In genomic region chr1:183047913-183048523, GRCm38 (mm10) we compare ENCODE assay signal across 11 mouse cellular contexts.
DNase-seq lines count a peak whose midpoint lies in the region; ATAC-seq and TF ChIP-seq lines count a peak whose summit lies in the region.
"Had no signal": no experiment of that assay in that cellular context is flagged by ENCODE, and none has a peak within 500 bp of the region (broad histone marks: within the 10 kb centered on the region; RNA-seq: fewer than 3 reads in every experiment).

No protein-coding gene starts in this region.

- DNase-seq in forebrain, embryonic 10.5 days (ENCODE audit: extremely low spot score, low spot score), result no peak
- peak; percentile 34 for DNase-seq in left cerebral cortex, postnatal 4 days
- DNase-seq in left cerebral cortex, postnatal 36 days (ENCODE audit: low spot score in 2 of 2), result no peak
- peak; percentile 65 for DNase-seq in brain, embryonic 14.5 days (ENCODE audit: low read depth)
- peak; percentile 73 for DNase-seq in large intestine, adult 2 months (ENCODE audit: low read depth, low spot score)
- DNase-seq in adrenal gland, adult 8-10 months, result no peak
- DNase-seq: thymus, adult 18-20 months had no signal

- TF ChIP-seq CTCF in brain, embryonic 14.5 days (IDR thresholded peaks at IDR 0.05; ENCODE audit: borderline replicate concordance, extremely low read depth, insufficient read depth, insufficient read length), result no peak

- intact Hi-C loops in left cerebral cortex, postnatal 4 days (cut with DNase I), result no loop called here
- intact Hi-C loops in left cerebral cortex, postnatal 36 days (cut with DNase I), result no loop called here

- H3K4me2 ChIP-seq in forebrain, embryonic 16.5 days (ENCODE audit: low read length), result no peak overlapping the region
- H3K4me2 ChIP-seq: liver, embryonic 15.5 days had no signal

- H3K4me3 ChIP-seq in forebrain, embryonic 16.5 days (replicated peaks; ENCODE audit: low read length), result no peak overlapping the region
- H3K4me3 ChIP-seq in forebrain, embryonic 10.5 days, result no peak overlapping the region
- H3K4me3 ChIP-seq: left cerebral cortex, adult 2 months; liver, embryonic 15.5 days had no signal

- H3K27me3 ChIP-seq in forebrain, embryonic 16.5 days (replicated peaks; ENCODE audit: control insufficient read depth, insufficient read depth, low read length), result peaks cover 17% of the 10 kb centered on the region
- H3K27me3 ChIP-seq in forebrain, embryonic 10.5 days (ENCODE audit: poor library complexity, severe bottlenecking), result peaks cover 76% of the 10 kb centered on the region
- H3K27me3 ChIP-seq: liver, embryonic 15.5 days had no signal

- WGBS in forebrain, embryonic 16.5 days, result 26% methylated on average over 5 of the region's 5 CpGs
- 81% methylated on average over 5 of the region's 5 CpGs for whole genome bisulfite sequencing in forebrain, embryonic 10.5 days
- WGBS in large intestine, adult 2 months, result 17% methylated on average over 5 of the region's 5 CpGs

- H3K27ac ChIP-seq in forebrain, embryonic 16.5 days (ENCODE audit: low read length), result no peak overlapping the region
- no peak overlapping the region for H3K27ac ChIP-seq in forebrain, embryonic 10.5 days
- H3K27ac ChIP-seq: left cerebral cortex, adult 2 months; liver, embryonic 15.5 days had no signal

- H3K36me3 ChIP-seq in forebrain, embryonic 16.5 days (ENCODE audit: control insufficient read depth, insufficient read depth), result no peaks in the 10 kb centered on the region
- H3K36me3 ChIP-seq in forebrain, embryonic 10.5 days (replicated peaks), result no peaks in the 10 kb centered on the region
- H3K36me3 ChIP-seq: liver, embryonic 15.5 days had no signal

- TF ChIP-seq POLR2A in brain, embryonic 14.5 days (IDR thresholded peaks at IDR 0.05; ENCODE audit: borderline replicate concordance, extremely low read depth, insufficient read depth, insufficient read length, poor library complexity, severe bottlenecking), result no peak

- H3K9ac ChIP-seq in forebrain, embryonic 16.5 days (replicated peaks; ENCODE audit: low read depth, low read length), result no peak overlapping the region
- H3K9ac ChIP-seq: liver, embryonic 15.5 days had no signal

- ATAC-seq in forebrain, embryonic 16.5 days, result peak; percentile 34; the same call in 1 of the 2 replicates
- no peak; the same call in 1 of the 2 replicates for ATAC-seq in erythroblast, adult 5-6 weeks (replicated peaks; ENCODE audit: low FRiP score, poor library complexity, severe bottlenecking)

- no peaks in the 10 kb centered on the region for H3K9me3 ChIP-seq in forebrain, embryonic 16.5 days (ENCODE audit: control insufficient read depth, low read length)
- no peaks in the 10 kb centered on the region for H3K9me3 ChIP-seq in forebrain, embryonic 10.5 days
- H3K9me3 ChIP-seq: liver, embryonic 15.5 days had no signal

- H3K4me1 ChIP-seq in forebrain, embryonic 16.5 days (replicated peaks; ENCODE audit: control insufficient read depth, insufficient read depth, low read length), result peaks cover 22% of the 10 kb centered on the region
- H3K4me1 ChIP-seq in forebrain, embryonic 10.5 days, result peaks cover 24% of the 10 kb centered on the region
- H3K4me1 ChIP-seq: liver, embryonic 15.5 days had no signal

Comparison
In these comparisons a context has a peak if more than half of its experiments do, and no peak if none do; other contexts are left out.
1. DNase-seq: peak in left cerebral cortex, postnatal 4 days (single experiment), brain, embryonic 14.5 days (single experiment) and large intestine, adult 2 months (single experiment); none in forebrain, embryonic 10.5 days (single experiment), left cerebral cortex, postnatal 36 days (0 of 2) and adrenal gland, adult 8-10 months (single experiment).